In the genomic region with DNA sequence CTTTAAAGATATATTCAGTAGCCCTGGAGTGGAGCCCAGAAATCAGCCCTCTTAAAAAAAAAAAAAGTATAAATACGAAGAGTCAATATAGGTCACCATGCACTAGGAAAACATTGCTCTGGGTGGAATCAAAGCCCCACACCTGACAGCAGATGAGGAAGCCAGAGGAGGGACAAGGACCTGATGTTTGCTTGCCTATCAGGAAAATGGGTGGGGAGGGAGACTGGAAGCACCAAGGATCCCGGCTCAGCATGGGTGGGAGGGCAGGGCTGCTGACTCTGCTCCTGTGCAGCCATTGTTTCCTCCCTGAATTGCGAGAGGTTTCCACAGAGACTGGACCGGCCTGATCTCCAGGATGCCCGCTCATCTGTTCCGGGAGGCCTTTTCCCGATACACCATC, we compare ENCODE assay signal across 25 mouse cellular contexts.
DNase-seq lines count a peak whose midpoint lies in the region; ATAC-seq and TF ChIP-seq lines count a peak whose summit lies in the region.
"Had no signal": no experiment of that assay in that cellular context is flagged by ENCODE, and none has a peak within 500 bp of the region (broad histone marks: within the 10 kb centered on the region; RNA-seq: fewer than 3 reads in every experiment).

No protein-coding gene starts in this region.

- H3K9ac ChIP-seq in hindbrain, embryonic 14.5 days, result no peak overlapping the region
- no peak overlapping the region for H3K9ac ChIP-seq in stomach, postnatal 0 days (ENCODE audit: low read length)
- H3K9ac ChIP-seq: embryonic facial prominence, embryonic 13.5 days; forebrain, embryonic 12.5 days; forebrain, embryonic 15.5 days; heart, embryonic 13.5 days had no signal

- H3K9me3 ChIP-seq in hindbrain, embryonic 10.5 days, result peaks cover 1% of the 10 kb centered on the region; the same call in 1 of the 2 replicates
- no peaks in the 10 kb centered on the region for H3K9me3 ChIP-seq in hindbrain, embryonic 14.5 days (ENCODE audit: control insufficient read depth, low read length)
- H3K9me3 ChIP-seq in stomach, postnatal 0 days (ENCODE audit: control insufficient read depth, low read length), result no peaks in the 10 kb centered on the region
- H3K9me3 ChIP-seq: embryonic facial prominence, embryonic 13.5 days; forebrain, embryonic 12.5 days; heart, embryonic 10.5 days; heart, embryonic 13.5 days had no signal

- no peaks in the 10 kb centered on the region for H3K36me3 ChIP-seq in hindbrain, embryonic 10.5 days
- no peaks in the 10 kb centered on the region for H3K36me3 ChIP-seq in hindbrain, embryonic 14.5 days (replicated peaks; ENCODE audit: control insufficient read depth, insufficient read depth)
- no peaks in the 10 kb centered on the region for H3K36me3 ChIP-seq in stomach, postnatal 0 days (ENCODE audit: control insufficient read depth, insufficient read depth, low read length)
- H3K36me3 ChIP-seq: embryonic facial prominence, embryonic 13.5 days; forebrain, embryonic 12.5 days; forebrain, embryonic 15.5 days had no signal

- no peak for TF ChIP-seq EP300 in stomach, postnatal 0 days (optimal IDR thresholded peaks at IDR 0.05)

- no peak for ATAC-seq in hindbrain, embryonic 14.5 days (ENCODE audit: low FRiP score)
- peak; percentile 52 for ATAC-seq in stomach, postnatal 0 days (ENCODE audit: low FRiP score, low TSS enrichment)
- ATAC-seq: activated CD4-positive, CD25-positive, alpha-beta regulatory T cell, adult 4 months; forebrain, embryonic 15.5 days; hindbrain, postnatal 0 days; inflammation-experienced regulatory T-cells, adult 6 months; intestine, embryonic 16.5 days had no signal

- DNase-seq in gastrocnemius, adult 2 months, result no peak
- no peak for DNase-seq in gastrocnemius, postnatal 25 days
- DNase-seq in hindbrain, embryonic 10.5 days (ENCODE audit: low spot score), result no peak
- no peak for DNase-seq in hindbrain, embryonic 14.5 days (ENCODE audit: low spot score)
- DNase-seq in left cerebral cortex, adult 2 months (ENCODE audit: extremely low spot score in 1 of 2, low spot score in 2 of 2), result no peak
- no peak for DNase-seq in left cerebral cortex, postnatal 25 days (ENCODE audit: low spot score in 2 of 2)
- peak; percentile 58 for DNase-seq in stomach, postnatal 0 days (ENCODE audit: low spot score)
- DNase-seq in cerebellum, postnatal 36 days, result no peak
- DNase-seq: adrenal gland, adult 8-10 months; adrenal gland, postnatal 25 days; cerebellum, adult 18-20 months; cerebellum, adult 9-10 months; cerebellum, postnatal 14 days; gastrocnemius, postnatal 10 days; heart, postnatal 36 days had no signal

- no peaks in the 10 kb centered on the region for H3K27me3 ChIP-seq in hindbrain, embryonic 10.5 days (ENCODE audit: insufficient read depth, poor library complexity, severe bottlenecking)
- no peaks in the 10 kb centered on the region for H3K27me3 ChIP-seq in hindbrain, embryonic 14.5 days (ENCODE audit: control insufficient read depth, insufficient read depth, low read length)
- no peaks in the 10 kb centered on the region for H3K27me3 ChIP-seq in stomach, postnatal 0 days (ENCODE audit: control insufficient read depth, insufficient read depth, low read length)
- H3K27me3 ChIP-seq: embryonic facial prominence, embryonic 13.5 days; forebrain, embryonic 12.5 days; forebrain, embryonic 15.5 days; heart, embryonic 13.5 days had no signal

- 68% methylated on average over 7 of the region's 7 CpGs for WGBS in hindbrain, embryonic 10.5 days
- 60% methylated on average over 7 of the region's 7 CpGs for WGBS in hindbrain, embryonic 14.5 days
- 64% methylated on average over 7 of the region's 7 CpGs for WGBS in stomach, postnatal 0 days

- intact Hi-C loops in gastrocnemius, adult 2 months (cut with DNase I), result no loop called here
- intact Hi-C loops in left cerebral cortex, adult 2 months (cut with DNase I), result no loop called here
- intact Hi-C loops in left cerebral cortex, postnatal 25 days (cut with DNase I), result no loop called here

- no peak overlapping the region for H3K4me2 ChIP-seq in hindbrain, embryonic 14.5 days (replicated peaks)
- no peak overlapping the region for H3K4me2 ChIP-seq in stomach, postnatal 0 days (replicated peaks; ENCODE audit: low read depth)
- H3K4me2 ChIP-seq: embryonic facial prominence, embryonic 13.5 days; forebrain, embryonic 12.5 days; forebrain, embryonic 15.5 days; heart, embryonic 13.5 days had no signal

- peaks cover 23% of the 10 kb centered on the region for H3K4me1 ChIP-seq in hindbrain, embryonic 10.5 days (replicated peaks)
- no peaks in the 10 kb centered on the region for H3K4me1 ChIP-seq in hindbrain, embryonic 14.5 days (replicated peaks; ENCODE audit: control insufficient read depth, insufficient read depth, low read length)
- H3K4me1 ChIP-seq in stomach, postnatal 0 days (replicated peaks; ENCODE audit: control insufficient read depth, insufficient read depth), result no peaks in the 10 kb centered on the region

- TF ChIP-seq CTCF in gastrocnemius, adult 2 months (IDR thresholded peaks at IDR 0.05), result no peak
- no peak for TF ChIP-seq CTCF in left cerebral cortex, adult 2 months (IDR thresholded peaks at IDR 0.05)
- TF ChIP-seq CTCF in stomach, postnatal 0 days (IDR thresholded peaks at IDR 0.05; ENCODE audit: low read depth), result no peak

- H3K27ac ChIP-seq in gastrocnemius, adult 2 months, result peak overlapping the region; percentile 68
- H3K27ac ChIP-seq in hindbrain, embryonic 10.5 days, result peak overlapping the region; percentile 59
- H3K27ac ChIP-seq in hindbrain, embryonic 14.5 days, result no peak overlapping the region
- H3K27ac ChIP-seq in left cerebral cortex, adult 2 months, result peak overlapping the region; percentile 55; the same call in 1 of the 2 replicates
- H3K27ac ChIP-seq in stomach, postnatal 0 days (replicated peaks), result peak overlapping the region; percentile 79
- H3K27ac ChIP-seq: embryonic facial prominence, embryonic 13.5 days; forebrain, embryonic 12.5 days; forebrain, embryonic 15.5 days; heart, embryonic 10.5 days; heart, embryonic 13.5 days; hindbrain, postnatal 0 days had no signal

- H3K4me3 ChIP-seq in gastrocnemius, adult 2 months, result no peak overlapping the region
- H3K4me3 ChIP-seq in hindbrain, embryonic 10.5 days, result no peak overlapping the region
- no peak overlapping the region for H3K4me3 ChIP-seq in hindbrain, embryonic 14.5 days (replicated peaks; ENCODE audit: low read length)
- no peak overlapping the region for H3K4me3 ChIP-seq in left cerebral cortex, adult 2 months
- no peak overlapping the region for H3K4me3 ChIP-seq in stomach, postnatal 0 days (ENCODE audit: low read depth, low read length)
- H3K4me3 ChIP-seq: embryonic facial prominence, embryonic 13.5 days; erythroblast, embryonic 14.5 days; forebrain, embryonic 12.5 days; forebrain, embryonic 15.5 days; heart, embryonic 10.5 days; heart, embryonic 13.5 days had no signal
